Mouse (Mus musculus) E14TG2a.4 (cell line): ENCODE measurements around the gene Rtkn.

Source experiments
- CTCF ChIP-seq: conservative IDR thresholded peaks from 2 replicates; pipeline ENCODE4 v1.5.1; 2014; ENCODE audit warnings: low read length
- POU5F1 ChIP-seq: IDR thresholded peaks from 2 replicates; pipeline ENCODE4 v1.6.1; 2014; ENCODE audit warnings: low read length, borderline replicate concordance

DNA sequence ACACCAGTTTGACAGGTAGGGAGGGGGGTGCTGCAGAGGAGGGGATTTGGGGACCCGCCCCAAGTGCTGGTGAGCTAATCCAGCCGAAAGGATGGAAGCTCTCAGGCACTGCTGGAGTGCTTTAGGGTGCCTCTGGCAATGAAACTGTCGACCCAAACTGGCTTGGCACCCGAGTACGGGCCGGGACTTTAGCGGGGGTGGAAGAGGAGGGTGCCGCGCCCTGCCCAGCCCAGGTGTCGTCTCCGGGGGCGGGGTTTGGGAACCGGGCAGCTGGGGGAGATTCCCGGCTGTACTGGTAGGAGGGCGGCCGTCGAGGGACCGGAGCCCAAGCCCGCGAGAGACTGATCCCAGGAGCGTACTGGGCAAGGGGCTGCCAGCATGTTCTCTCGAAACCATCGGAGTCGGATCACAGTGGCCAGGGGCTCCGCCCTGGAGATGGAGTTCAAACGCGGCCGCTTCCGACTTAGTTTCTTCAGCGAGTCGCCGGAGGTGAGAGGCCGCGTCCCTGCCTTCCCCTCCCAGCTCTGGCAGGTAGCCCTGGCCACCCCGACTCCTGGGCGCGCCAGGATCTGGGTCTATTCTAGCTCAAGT lies 403 bp downstream of the Rtkn start:
- no peak for TF ChIP-seq CTCF
- TF ChIP-seq POU5F1: no peak
